Mouse (Mus musculus): ENCODE results near the gene Epb41l5. TPM values are rescaled to one million over a fixed set of nuclear protein-coding genes. Genes with fewer than 3 reads are reported as not detected.

Epb41l5 gene
- polyA plus RNA-seq, 1 experiment: 11.3 TPM

GRCm38 (mm10) chr1:119523369-119523768 lies 125.4 kb downstream of the Epb41l5 start:
- H3K4me3 ChIP-seq (ENCODE audit: control insufficient read depth, low read depth, low read length): no peak overlapping the region
- H3K36me3 ChIP-seq (ENCODE audit: control insufficient read depth, insufficient read depth, low read length): no peaks in the 10 kb centered on the region
- TF ChIP-seq POLR2A (IDR thresholded peaks at IDR 0.05; ENCODE audit: control insufficient read depth, low read depth, low read length) (0 out of 2 replicates have a peak, but pooled peaks have one; percentile 23), CTCF (IDR thresholded peaks at IDR 0.05; ENCODE audit: control insufficient read depth, insufficient read depth, insufficient replicate concordance, low read depth, low read length) (no peak)
- H3K4me1 ChIP-seq (ENCODE audit: control insufficient read depth, insufficient read depth, low read length): peaks cover 15% of the 10 kb centered on the region
- H3K27me3 ChIP-seq (ENCODE audit: control insufficient read depth, insufficient read depth, low read length): no peaks in the 10 kb centered on the region
- H3K27ac ChIP-seq (ENCODE audit: control insufficient read depth, insufficient read depth, low read depth, low read length): no peak overlapping the region

- Histone ChIP-seq H3K27me3 (ENCODE audit: control insufficient read depth, insufficient read depth, low read length) (no peaks in the 10 kb centered on the region), H3K4me1 (ENCODE audit: control insufficient read depth, insufficient read depth, low read length) (peaks cover 15% of the 10 kb centered on the region), H3K36me3 (ENCODE audit: control insufficient read depth, insufficient read depth, low read length) (no peaks in the 10 kb centered on the region), H3K4me3 (ENCODE audit: control insufficient read depth, low read depth, low read length) (no peak overlapping the region), H3K27ac (ENCODE audit: control insufficient read depth, insufficient read depth, low read depth, low read length) (no peak overlapping the region)
- TF ChIP-seq POLR2A (IDR thresholded peaks at IDR 0.05; ENCODE audit: control insufficient read depth, low read depth, low read length): no peak
- TF ChIP-seq CTCF (IDR thresholded peaks at IDR 0.05; ENCODE audit: control insufficient read depth, insufficient read depth, insufficient replicate concordance, low read depth, low read length): no peak
Measured at GRCm38 (mm10) chr1:119522726-119523125, 126.1 kb downstream of the Epb41l5 start.

GRCm38 (mm10) chr1:119521681-119522080 lies 127.1 kb downstream of the Epb41l5 start:
- Histone ChIP-seq H3K36me3 (ENCODE audit: control insufficient read depth, insufficient read depth, low read length) (no peaks in the 10 kb centered on the region), H3K27me3 (ENCODE audit: control insufficient read depth, insufficient read depth, low read length) (no peaks in the 10 kb centered on the region), H3K4me3 (ENCODE audit: control insufficient read depth, low read depth, low read length) (no peak overlapping the region), H3K27ac (ENCODE audit: control insufficient read depth, insufficient read depth, low read depth, low read length) (no peak overlapping the region), H3K4me1 (ENCODE audit: control insufficient read depth, insufficient read depth, low read length) (peaks cover 12% of the 10 kb centered on the region)
- no peak for TF ChIP-seq CTCF (IDR thresholded peaks at IDR 0.05; ENCODE audit: control insufficient read depth, insufficient read depth, insufficient replicate concordance, low read depth, low read length)
- no peak for TF ChIP-seq POLR2A (IDR thresholded peaks at IDR 0.05; ENCODE audit: control insufficient read depth, low read depth, low read length)

GRCm38 (mm10) chr1:119521029-119521428 lies 127.8 kb downstream of the Epb41l5 start:
- Histone ChIP-seq H3K36me3 (ENCODE audit: control insufficient read depth, insufficient read depth, low read length) (no peaks in the 10 kb centered on the region), H3K27ac (ENCODE audit: control insufficient read depth, insufficient read depth, low read depth, low read length) (no peak overlapping the region), H3K4me3 (ENCODE audit: control insufficient read depth, low read depth, low read length) (no peak overlapping the region), H3K4me1 (ENCODE audit: control insufficient read depth, insufficient read depth, low read length) (peaks cover 9% of the 10 kb centered on the region), H3K27me3 (ENCODE audit: control insufficient read depth, insufficient read depth, low read length) (no peaks in the 10 kb centered on the region)
- no peak for TF ChIP-seq POLR2A (IDR thresholded peaks at IDR 0.05; ENCODE audit: control insufficient read depth, low read depth, low read length)
- TF ChIP-seq CTCF (IDR thresholded peaks at IDR 0.05; ENCODE audit: control insufficient read depth, insufficient read depth, insufficient replicate concordance, low read depth, low read length): no peak

- peaks cover 1% of the 10 kb centered on the region for H3K4me1 ChIP-seq (ENCODE audit: control insufficient read depth, insufficient read depth, low read length)
- no peaks in the 10 kb centered on the region for H3K27me3 ChIP-seq (ENCODE audit: control insufficient read depth, insufficient read depth, low read length)
- TF ChIP-seq POLR2A (IDR thresholded peaks at IDR 0.05; ENCODE audit: control insufficient read depth, low read depth, low read length) (no peak), CTCF (IDR thresholded peaks at IDR 0.05; ENCODE audit: control insufficient read depth, insufficient read depth, insufficient replicate concordance, low read depth, low read length) (no peak)
- H3K27ac ChIP-seq (ENCODE audit: control insufficient read depth, insufficient read depth, low read depth, low read length): no peak overlapping the region
- H3K4me3 ChIP-seq (ENCODE audit: control insufficient read depth, low read depth, low read length): no peak overlapping the region
- H3K36me3 ChIP-seq (ENCODE audit: control insufficient read depth, insufficient read depth, low read length): no peaks in the 10 kb centered on the region
Measured at GRCm38 (mm10) chr1:119519286-119519685, 129.5 kb downstream of the Epb41l5 start.

GRCm38 (mm10) chr1:119518786-119519185 lies 130.0 kb downstream of the Epb41l5 start:
- H3K27ac ChIP-seq (ENCODE audit: control insufficient read depth, insufficient read depth, low read depth, low read length): no peak overlapping the region
- TF ChIP-seq CTCF (IDR thresholded peaks at IDR 0.05; ENCODE audit: control insufficient read depth, insufficient read depth, insufficient replicate concordance, low read depth, low read length) (no peak), POLR2A (IDR thresholded peaks at IDR 0.05; ENCODE audit: control insufficient read depth, low read depth, low read length) (no peak)

GRCm38 (mm10) chr1:119518060-119518459 lies 130.7 kb downstream of the Epb41l5 start:
- Histone ChIP-seq H3K4me3 (ENCODE audit: control insufficient read depth, low read depth, low read length) (no peak overlapping the region), H3K36me3 (ENCODE audit: control insufficient read depth, insufficient read depth, low read length) (no peaks in the 10 kb centered on the region), H3K27ac (ENCODE audit: control insufficient read depth, insufficient read depth, low read depth, low read length) (no peak overlapping the region), H3K27me3 (ENCODE audit: control insufficient read depth, insufficient read depth, low read length) (no peaks in the 10 kb centered on the region), H3K4me1 (ENCODE audit: control insufficient read depth, insufficient read depth, low read length) (no peaks in the 10 kb centered on the region)
- TF ChIP-seq POLR2A (IDR thresholded peaks at IDR 0.05; ENCODE audit: control insufficient read depth, low read depth, low read length) (no peak), CTCF (IDR thresholded peaks at IDR 0.05; ENCODE audit: control insufficient read depth, insufficient read depth, insufficient replicate concordance, low read depth, low read length) (no peak)

More at GRCm38 (mm10) chr1:119518786-119519185, 130.0 kb downstream of the Epb41l5 start:
- Histone ChIP-seq H3K4me3 (ENCODE audit: control insufficient read depth, low read depth, low read length) (no peak overlapping the region), H3K27me3 (ENCODE audit: control insufficient read depth, insufficient read depth, low read length) (no peaks in the 10 kb centered on the region), H3K4me1 (ENCODE audit: control insufficient read depth, insufficient read depth, low read length) (no peaks in the 10 kb centered on the region; the same call in 1 of the 2 replicates), H3K36me3 (ENCODE audit: control insufficient read depth, insufficient read depth, low read length) (no peaks in the 10 kb centered on the region)

GRCm38 (mm10) chr1:119510857-119511256 lies 137.9 kb downstream of the Epb41l5 start:
- no peaks in the 10 kb centered on the region for H3K27me3 ChIP-seq (ENCODE audit: control insufficient read depth, insufficient read depth, low read length)
- no peak overlapping the region for H3K4me3 ChIP-seq (ENCODE audit: control insufficient read depth, low read depth, low read length)
- no peaks in the 10 kb centered on the region for H3K36me3 ChIP-seq (ENCODE audit: control insufficient read depth, insufficient read depth, low read length)
- H3K27ac ChIP-seq (ENCODE audit: control insufficient read depth, insufficient read depth, low read depth, low read length): no peak overlapping the region
- no peak for TF ChIP-seq CTCF (IDR thresholded peaks at IDR 0.05; ENCODE audit: control insufficient read depth, insufficient read depth, insufficient replicate concordance, low read depth, low read length)
- TF ChIP-seq POLR2A (IDR thresholded peaks at IDR 0.05; ENCODE audit: control insufficient read depth, low read depth, low read length): no peak
- H3K4me1 ChIP-seq (ENCODE audit: control insufficient read depth, insufficient read depth, low read length): no peaks in the 10 kb centered on the region
